Mouse (Mus musculus): ENCODE measurements at regions not wholly inside any gene's neighbourhood (a gene's known extent, or its start where the extent isn't known, plus 50 kb on each side); places are given as distances from the start of the nearest gene placed in this dataset.

GRCm38 (mm10) chr6:148584126-148584525 lies 139.9 kb upstream of the Tmtc1 start:
- Histone ChIP-seq H3K36me3 (ENCODE audit: insufficient read depth, low read length) (no peaks in the 10 kb centered on the region), H3K4me3 (ENCODE audit: low read depth, low read length) (no peak overlapping the region), H3K9ac (replicated peaks; ENCODE audit: low read length, poor library complexity, severe bottlenecking) (no peak overlapping the region), H3K27me3 (ENCODE audit: insufficient read depth, low read length) (no peaks in the 10 kb centered on the region), H3K27ac (ENCODE audit: low read depth, low read length) (no peak overlapping the region), H3K9me3 (ENCODE audit: low read length) (no peaks in the 10 kb centered on the region), H3K4me2 (ENCODE audit: low read depth, low read length, poor library complexity, severe bottlenecking) (no peak overlapping the region), H3K4me1 (ENCODE audit: insufficient read depth, low read length) (no peaks in the 10 kb centered on the region)
- ATAC-seq (ENCODE audit: low FRiP score) = no peak; the same call in 1 of the 2 replicates
- no peak for DNase-seq (ENCODE audit: low spot score)
- TF ChIP-seq CTCF (IDR thresholded peaks at IDR 0.05) = no peak
- WGBS = 59% methylated on average over 2 of the region's 2 CpGs

- H3K27me3 ChIP-seq (ENCODE audit: insufficient read depth, low read length) = no peaks in the 10 kb centered on the region
- H3K27ac ChIP-seq (ENCODE audit: low read depth, low read length) = no peak overlapping the region
- ATAC-seq (ENCODE audit: low FRiP score) = no peak
- H3K4me1 ChIP-seq (ENCODE audit: insufficient read depth, low read length) = no peaks in the 10 kb centered on the region
- no peak for TF ChIP-seq CTCF (IDR thresholded peaks at IDR 0.05)
- no peaks in the 10 kb centered on the region for H3K36me3 ChIP-seq (ENCODE audit: insufficient read depth, low read length)
- H3K4me3 ChIP-seq (ENCODE audit: low read depth, low read length) = no peak overlapping the region
- WGBS = 69% methylated on average over 3 of the region's 3 CpGs
- H3K4me2 ChIP-seq (ENCODE audit: low read depth, low read length, poor library complexity, severe bottlenecking) = no peak overlapping the region
- H3K9ac ChIP-seq (replicated peaks; ENCODE audit: low read length, poor library complexity, severe bottlenecking) = no peak overlapping the region
- DNase-seq (ENCODE audit: low spot score) = peak; percentile 45
- H3K9me3 ChIP-seq (ENCODE audit: low read length) = no peaks in the 10 kb centered on the region
These were observed 134.1 kb upstream of the Tmtc1 start for GRCm38 (mm10) chr6:148578281-148578680.

DNA sequence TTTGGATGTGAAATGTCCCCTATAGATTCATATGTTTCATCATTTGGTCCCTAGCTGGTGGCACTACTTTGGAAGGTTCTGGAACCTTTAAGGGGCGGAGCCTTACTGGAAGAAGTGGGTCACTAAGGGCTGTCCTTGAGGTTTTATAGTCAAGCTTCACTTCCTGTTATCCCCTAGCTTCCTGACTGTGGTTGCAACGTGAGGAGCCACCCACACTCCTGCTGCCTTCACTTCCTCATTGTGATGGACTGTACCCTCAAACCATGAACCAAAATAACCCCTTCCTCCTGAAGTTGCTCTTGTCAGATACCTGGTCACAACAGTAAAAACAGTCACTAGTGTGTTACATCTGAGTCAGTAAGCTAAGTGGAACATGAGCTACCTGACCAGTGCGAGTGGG lies 133.5 kb upstream of the Tmtc1 start:
- H3K27me3 ChIP-seq (ENCODE audit: insufficient read depth, low read length) = no peaks in the 10 kb centered on the region
- H3K4me1 ChIP-seq (ENCODE audit: insufficient read depth, low read length) = no peaks in the 10 kb centered on the region
- ATAC-seq (ENCODE audit: low FRiP score) (no peak), DNase-seq (ENCODE audit: low spot score) (no peak)
- no peak for TF ChIP-seq CTCF (IDR thresholded peaks at IDR 0.05)
- no peak overlapping the region for H3K9ac ChIP-seq (replicated peaks; ENCODE audit: low read length, poor library complexity, severe bottlenecking)
- H3K9me3 ChIP-seq (ENCODE audit: low read length) = no peaks in the 10 kb centered on the region
- no peaks in the 10 kb centered on the region for H3K36me3 ChIP-seq (ENCODE audit: insufficient read depth, low read length)
- no peak overlapping the region for H3K27ac ChIP-seq (ENCODE audit: low read depth, low read length)
- no peak overlapping the region for H3K4me2 ChIP-seq (ENCODE audit: low read depth, low read length, poor library complexity, severe bottlenecking)
- no peak overlapping the region for H3K4me3 ChIP-seq (ENCODE audit: low read depth, low read length)
- 85% methylated on average over 3 of the region's 3 CpGs for WGBS

DNA sequence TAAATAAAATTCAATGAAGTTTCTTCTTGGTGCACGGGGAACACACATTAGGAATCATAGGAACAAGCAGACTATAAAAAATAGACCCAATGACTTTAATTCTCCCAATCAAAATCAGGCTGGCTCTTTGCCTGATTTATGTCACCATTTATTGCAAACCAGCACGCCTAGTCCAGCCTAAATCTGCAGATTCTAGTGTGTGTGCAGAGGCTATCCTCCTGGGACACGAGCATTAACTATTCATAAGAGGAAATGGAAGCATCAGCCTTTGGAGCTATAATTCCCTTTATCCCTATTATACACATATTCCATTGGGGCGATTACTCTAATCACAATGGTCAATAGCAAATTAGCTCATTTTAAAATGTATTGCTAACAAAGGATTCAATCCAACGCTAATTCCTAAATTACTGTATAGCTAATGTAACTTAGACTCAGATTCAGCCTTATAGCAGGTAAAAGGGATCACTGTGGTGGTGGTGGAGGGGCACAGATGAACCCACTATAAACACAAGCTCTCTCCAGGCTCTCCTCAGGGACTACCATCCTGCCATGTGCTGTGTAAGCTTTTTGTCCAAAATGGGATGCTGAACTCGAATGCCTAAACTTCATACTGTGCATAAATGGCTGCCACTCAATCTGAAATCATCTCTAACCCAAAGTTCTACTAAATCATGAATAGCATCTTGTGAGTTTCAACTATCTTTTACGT lies 130.7 kb upstream of the Tmtc1 start:
- ATAC-seq (ENCODE audit: low FRiP score) = no peak
- H3K9ac ChIP-seq (replicated peaks; ENCODE audit: low read length, poor library complexity, severe bottlenecking) = no peak overlapping the region
- no peaks in the 10 kb centered on the region for H3K27me3 ChIP-seq (ENCODE audit: insufficient read depth, low read length)
- DNase-seq (ENCODE audit: low spot score) = no peak
- H3K9me3 ChIP-seq (ENCODE audit: low read length) = no peaks in the 10 kb centered on the region
- TF ChIP-seq CTCF (IDR thresholded peaks at IDR 0.05) = no peak
- H3K27ac ChIP-seq (ENCODE audit: low read depth, low read length) = no peak overlapping the region
- H3K4me1 ChIP-seq (ENCODE audit: insufficient read depth, low read length) = no peaks in the 10 kb centered on the region
- H3K36me3 ChIP-seq (ENCODE audit: insufficient read depth, low read length) = no peaks in the 10 kb centered on the region
- H3K4me2 ChIP-seq (ENCODE audit: low read depth, low read length, poor library complexity, severe bottlenecking) = no peak overlapping the region
- 62% methylated on average over 7 of the region's 7 CpGs for WGBS
- H3K4me3 ChIP-seq (ENCODE audit: low read depth, low read length) = no peak overlapping the region

- Histone ChIP-seq H3K4me2 (ENCODE audit: low read depth, low read length, poor library complexity, severe bottlenecking) (no peak overlapping the region), H3K4me3 (ENCODE audit: low read depth, low read length) (no peak overlapping the region), H3K9me3 (ENCODE audit: low read length) (no peaks in the 10 kb centered on the region), H3K9ac (replicated peaks; ENCODE audit: low read length, poor library complexity, severe bottlenecking) (no peak overlapping the region), H3K36me3 (ENCODE audit: insufficient read depth, low read length) (no peaks in the 10 kb centered on the region), H3K4me1 (ENCODE audit: insufficient read depth, low read length) (no peaks in the 10 kb centered on the region), H3K27me3 (ENCODE audit: insufficient read depth, low read length) (no peaks in the 10 kb centered on the region), H3K27ac (ENCODE audit: low read depth, low read length) (no peak overlapping the region)
- TF ChIP-seq CTCF (IDR thresholded peaks at IDR 0.05) = no peak
- DNase-seq (ENCODE audit: low spot score) = no peak
- WGBS = 86% methylated on average over 5 of the region's 5 CpGs
- ATAC-seq (ENCODE audit: low FRiP score) = no peak
These were observed 128.0 kb upstream of the Tmtc1 start for GRCm38 (mm10) chr6:148572201-148572600.

DNA sequence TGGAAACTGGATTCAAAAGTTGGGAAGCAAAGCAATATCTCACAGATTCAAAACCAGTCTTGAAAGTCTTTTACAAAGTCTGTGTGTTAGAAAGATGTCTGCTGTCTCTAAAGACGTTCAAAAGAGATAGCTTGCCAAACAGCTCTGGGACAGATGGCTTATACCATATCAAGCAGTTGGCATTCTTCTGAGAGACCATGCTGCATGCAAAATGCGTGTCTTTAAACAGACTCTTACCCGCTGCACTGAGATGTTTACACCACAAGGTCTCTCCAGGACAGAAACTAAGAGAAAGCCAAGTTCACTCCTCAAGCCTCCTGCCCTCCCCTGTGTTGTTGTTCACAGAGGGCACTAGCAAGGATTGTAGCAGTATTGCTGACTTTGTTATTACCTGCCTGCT lies 127.5 kb upstream of the Tmtc1 start:
- Histone ChIP-seq H3K9me3 (ENCODE audit: low read length) (no peaks in the 10 kb centered on the region), H3K4me2 (ENCODE audit: low read depth, low read length, poor library complexity, severe bottlenecking) (no peak overlapping the region), H3K4me3 (ENCODE audit: low read depth, low read length) (no peak overlapping the region), H3K9ac (replicated peaks; ENCODE audit: low read length, poor library complexity, severe bottlenecking) (no peak overlapping the region), H3K27me3 (ENCODE audit: insufficient read depth, low read length) (no peaks in the 10 kb centered on the region), H3K36me3 (ENCODE audit: insufficient read depth, low read length) (no peaks in the 10 kb centered on the region), H3K27ac (ENCODE audit: low read depth, low read length) (no peak overlapping the region), H3K4me1 (ENCODE audit: insufficient read depth, low read length) (no peaks in the 10 kb centered on the region)
- 75% methylated on average over 3 of the region's 3 CpGs for WGBS
- ATAC-seq (ENCODE audit: low FRiP score) (no peak), DNase-seq (ENCODE audit: low spot score) (no peak)
- TF ChIP-seq CTCF (IDR thresholded peaks at IDR 0.05) = no peak

Data from midbrain, postnatal 0 days (tissue).